Mouse (Mus musculus) neural tube, embryonic 13.5 days (tissue): ENCODE measurements around the gene Mettl16. TPM values are rescaled to one million over a fixed set of nuclear protein-coding genes. Genes with fewer than 3 reads are reported as not detected.

Experiments
- ATAC-seq: fragments of 200-750 bp; cut with Nextera tagmentation; 2 replicates; pipeline ENCODE4 v1.8.0; 2017; ENCODE audit warnings: low read depth, mild to moderate bottlenecking, moderate TSS enrichment, moderate library complexity
- H3K27ac ChIP-seq: fragments of 300-500 bp; sonication (generic); replicated peaks from 2 replicates; pipeline ENCODE4 v1.5.1; 2015; ENCODE audit warnings: moderate library complexity, mild to moderate bottlenecking, inconsistent platforms
- H3K27me3 ChIP-seq: fragments of 300-500 bp; sonication (generic); 2 replicates; pipeline ENCODE4 v1.6.1; 2015; ENCODE audit warnings: mild to moderate bottlenecking, inconsistent platforms
- H3K36me3 ChIP-seq: fragments of 300-500 bp; sonication (generic); 2 replicates; pipeline ENCODE4 v1.6.1; 2015; ENCODE audit warnings: mild to moderate bottlenecking, inconsistent platforms
- H3K4me1 ChIP-seq: fragments of 300-500 bp; sonication (generic); replicated peaks from 2 replicates; pipeline ENCODE4 v1.6.1; 2015; ENCODE audit warnings: inconsistent platforms
- H3K4me2 ChIP-seq: fragments of 300-500 bp; sonication (generic); 2 replicates; pipeline ENCODE4 v1.6.1; 2015; ENCODE audit warnings: inconsistent platforms, mild to moderate bottlenecking, moderate library complexity
- H3K4me3 ChIP-seq: fragments of 300-500 bp; sonication (generic); 2 replicates; pipeline ENCODE4 v1.5.1; 2015; ENCODE audit warnings: mild to moderate bottlenecking, inconsistent platforms
- H3K9ac ChIP-seq: fragments of 300-500 bp; sonication (generic); 2 replicates; pipeline ENCODE4 v1.6.1; 2015; ENCODE audit warnings: moderate library complexity, mild to moderate bottlenecking, inconsistent platforms
- H3K9me3 ChIP-seq: fragments of 300-500 bp; sonication (generic); 2 replicates; pipeline ENCODE4 v1.6.1; 2016; ENCODE audit warnings: inconsistent platforms
- WGBS: fragments of 180-500 bp; shearing (Covaris S2); methylation state at CpG from one replicate; pipeline ENCODE4 v1.1.7; 2015; 5-methylcytosine and 5-hydroxymethylcytosine counted together
- microRNA-seq: library from miRNA; unstranded; fragments of <30 nt; microRNA quantifications from one replicate; pipeline ENCODE4, GENCODE M21; 2016
- polyA plus RNA-seq: library from polyadenylated mRNA; unstranded; fragments of >200 nt; fragmentation: Nextera tagmentation; extraction: Ambion mirVana; gene quantifications from 2 replicates; pipeline ENCODE4 v1.2.1, GENCODE M21; 2015

The Mettl16 gene
- polyA plus RNA-seq, 1 experiment from 2014 or later = 40.2 TPM

DNA sequence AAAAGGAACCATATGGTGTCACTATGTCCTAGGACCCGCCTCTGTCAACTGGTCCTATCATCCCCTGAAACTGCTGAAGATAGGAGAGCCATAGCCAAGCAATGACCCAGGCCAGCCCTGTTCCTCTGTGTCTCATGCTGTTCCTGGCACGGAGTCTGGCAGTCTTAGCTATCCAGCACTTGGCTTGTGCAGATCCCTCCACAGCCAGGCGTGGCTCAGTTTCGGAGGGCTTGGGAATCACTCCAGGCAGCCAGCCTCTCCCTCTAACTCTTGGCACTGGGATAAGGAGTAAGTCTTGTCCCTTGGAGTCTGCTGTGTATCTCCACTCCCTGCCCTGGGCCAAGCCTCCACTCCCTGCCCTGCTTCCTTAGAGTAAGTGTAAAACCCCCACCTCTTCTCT is 96.0 kb downstream of the Mettl16 start:
- H3K4me1 ChIP-seq = peaks cover 30% of the 10 kb centered on the region
- no peak for ATAC-seq
- 87% methylated on average over 4 of the region's 4 CpGs for WGBS
- no peak overlapping the region for H3K4me2 ChIP-seq
- peaks cover 51% of the 10 kb centered on the region for H3K36me3 ChIP-seq
- H3K27me3 ChIP-seq = no peaks in the 10 kb centered on the region
- H3K4me3 ChIP-seq = no peak overlapping the region
- no peaks in the 10 kb centered on the region for H3K9me3 ChIP-seq
- H3K27ac ChIP-seq = no peak overlapping the region
- no peak overlapping the region for H3K9ac ChIP-seq

- Histone ChIP-seq H3K9ac (no peak overlapping the region), H3K4me3 (no peak overlapping the region), H3K4me2 (no peak overlapping the region), H3K27ac (no peak overlapping the region), H3K4me1 (peaks cover 36% of the 10 kb centered on the region), H3K9me3 (no peaks in the 10 kb centered on the region), H3K36me3 (peaks cover 51% of the 10 kb centered on the region), H3K27me3 (no peaks in the 10 kb centered on the region)
- no peak for ATAC-seq
- WGBS = 92% methylated on average over 2 of the region's 2 CpGs
Measured at GRCm38 (mm10) chr11:74867181-74867580, 96.6 kb downstream of the Mettl16 start.

DNA sequence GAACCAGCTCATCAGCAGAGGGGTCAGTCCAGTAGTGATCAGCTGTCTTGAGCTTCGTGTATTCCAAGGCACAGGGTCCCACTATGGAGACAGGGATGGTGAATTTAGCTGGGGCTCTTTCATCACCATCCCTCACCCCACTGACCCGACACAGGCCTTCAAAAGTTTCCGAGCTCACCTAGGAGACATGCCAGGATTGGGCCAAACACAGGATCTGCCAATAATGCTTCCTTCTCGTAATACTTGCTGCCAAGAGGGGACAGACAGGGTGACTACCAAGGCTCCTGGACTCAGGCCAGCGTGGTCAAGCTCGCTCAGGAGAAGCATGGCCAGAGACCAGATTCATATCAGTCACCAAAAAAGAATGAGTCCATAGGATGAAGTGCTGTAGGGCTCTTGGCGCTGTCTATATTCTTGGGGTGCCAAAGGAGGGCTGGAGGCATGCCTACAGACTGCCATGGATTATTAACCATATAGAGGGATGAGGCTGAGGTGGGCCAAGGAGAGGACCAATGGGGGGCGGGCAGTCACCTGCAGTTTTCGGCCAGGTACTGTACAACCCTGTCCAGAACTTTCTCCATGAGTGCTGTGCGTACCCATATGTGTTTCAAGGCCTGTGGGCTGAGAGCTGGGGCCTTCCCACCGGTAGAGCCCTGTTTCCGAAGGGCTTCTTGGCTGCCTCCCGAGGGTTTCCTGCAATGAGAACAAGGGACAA is 97.6 kb downstream of the Mettl16 start:
- ATAC-seq = no peak
- no peak overlapping the region for H3K4me3 ChIP-seq
- WGBS = 88% methylated on average over 13 of the region's 13 CpGs
- H3K27ac ChIP-seq = peak overlapping the region; percentile 88; the same call in 1 of the 2 replicates
- no peaks in the 10 kb centered on the region for H3K27me3 ChIP-seq
- H3K4me1 ChIP-seq = peaks cover 37% of the 10 kb centered on the region
- H3K9me3 ChIP-seq = no peaks in the 10 kb centered on the region
- no peak overlapping the region for H3K4me2 ChIP-seq
- H3K36me3 ChIP-seq = peaks cover 43% of the 10 kb centered on the region
- no peak overlapping the region for H3K9ac ChIP-seq

DNA sequence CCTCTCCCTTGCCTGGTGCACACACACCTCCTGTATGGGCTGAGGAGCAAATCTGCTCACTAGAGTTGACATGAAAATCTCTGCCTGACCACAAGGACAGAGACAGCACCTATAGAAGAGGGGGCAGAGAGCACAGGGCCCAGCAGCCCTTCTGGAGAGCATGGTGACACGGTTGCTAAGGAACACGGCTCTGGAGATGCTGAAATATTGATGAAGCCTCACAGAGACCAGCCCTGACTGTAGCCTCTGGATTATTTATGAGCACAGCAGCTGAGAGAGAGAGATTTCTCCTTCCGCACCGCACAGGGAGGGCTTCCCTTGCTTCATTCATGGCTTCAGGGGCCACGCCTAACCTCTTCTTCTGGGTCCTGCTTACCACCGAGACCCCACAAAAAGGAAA is 99.0 kb downstream of the Mettl16 start:
- Histone ChIP-seq H3K27ac (peak overlapping the region; percentile 88), H3K4me1 (peaks cover 42% of the 10 kb centered on the region), H3K36me3 (peaks cover 35% of the 10 kb centered on the region), H3K4me3 (no peak overlapping the region), H3K27me3 (no peaks in the 10 kb centered on the region), H3K9ac (no peak overlapping the region; the same call in 1 of the 2 replicates), H3K9me3 (no peaks in the 10 kb centered on the region), H3K4me2 (peak overlapping the region; percentile 26)
- peak; percentile 49; the same call in 1 of the 2 replicates for ATAC-seq
- WGBS = 48% methylated on average over 6 of the region's 6 CpGs

DNA sequence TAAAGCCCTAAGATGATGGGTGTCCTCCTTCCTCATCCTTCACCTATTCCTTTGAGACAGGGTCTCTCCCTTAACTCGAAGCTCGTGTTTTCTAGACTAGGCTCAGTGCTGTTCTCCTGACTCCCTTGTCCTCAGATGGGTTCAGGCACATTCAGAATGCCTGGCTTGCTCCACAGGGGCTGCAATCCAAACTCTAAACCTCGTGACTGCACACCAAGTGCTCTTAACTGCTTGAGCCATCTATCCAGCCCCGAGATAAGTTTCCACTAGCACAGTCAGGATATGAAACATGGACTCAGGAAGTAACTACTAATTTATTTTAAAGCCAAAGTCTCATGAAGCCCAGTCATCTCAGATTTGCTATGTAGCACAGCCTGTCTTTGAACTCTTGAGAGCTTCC is 99.9 kb downstream of the Mettl16 start:
- Histone ChIP-seq H3K27me3 (no peaks in the 10 kb centered on the region), H3K9ac (no peak overlapping the region), H3K4me3 (no peak overlapping the region), H3K36me3 (peaks cover 25% of the 10 kb centered on the region), H3K9me3 (no peaks in the 10 kb centered on the region), H3K4me1 (peaks cover 50% of the 10 kb centered on the region), H3K27ac (peak overlapping the region; percentile 88), H3K4me2 (peak overlapping the region; percentile 26)
- no peak for ATAC-seq
- 70% methylated on average over 4 of the region's 4 CpGs for WGBS

- peaks cover 55% of the 10 kb centered on the region for H3K4me1 ChIP-seq
- H3K4me3 ChIP-seq = no peak overlapping the region
- H3K27me3 ChIP-seq = no peaks in the 10 kb centered on the region
- peak overlapping the region; percentile 14; the same call in 1 of the 2 replicates for H3K9ac ChIP-seq
- 19% methylated on average over 12 of the region's 12 CpGs for WGBS
- H3K27ac ChIP-seq = peak overlapping the region; percentile 88
- H3K9me3 ChIP-seq = no peaks in the 10 kb centered on the region
- peaks cover 24% of the 10 kb centered on the region for H3K36me3 ChIP-seq
- peak; percentile 32 for ATAC-seq
- H3K4me2 ChIP-seq = peak overlapping the region; percentile 26
Measured at GRCm38 (mm10) chr11:74870991-74871622, 100.5 kb downstream of the Mettl16 start.

DNA sequence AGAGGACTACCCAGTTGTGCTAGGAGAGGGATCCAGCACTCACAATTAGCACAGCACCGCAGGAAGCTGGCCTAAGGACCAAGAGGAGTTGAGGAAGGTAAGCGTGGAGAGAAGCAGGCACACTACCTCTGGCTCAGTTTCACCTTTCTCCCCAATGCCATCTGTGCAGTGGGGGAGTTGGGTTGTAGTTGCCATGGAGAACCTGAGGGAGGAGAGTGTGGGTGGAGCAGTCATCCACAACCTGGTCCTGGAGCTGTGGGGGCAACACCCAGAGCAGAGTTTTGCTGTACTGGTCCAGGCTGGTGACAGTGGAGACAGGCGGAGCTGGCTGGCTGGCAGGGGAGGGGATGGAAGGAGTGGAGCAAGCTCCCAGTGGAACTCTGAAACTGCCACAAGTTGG is 104.0 kb downstream of the Mettl16 start:
- no peak overlapping the region for H3K27ac ChIP-seq
- no peaks in the 10 kb centered on the region for H3K9me3 ChIP-seq
- H3K9ac ChIP-seq = no peak overlapping the region
- peaks cover 63% of the 10 kb centered on the region for H3K4me1 ChIP-seq
- no peak for ATAC-seq
- 61% methylated on average over 3 of the region's 3 CpGs for WGBS
- no peak overlapping the region for H3K4me3 ChIP-seq
- no peaks in the 10 kb centered on the region for H3K36me3 ChIP-seq
- H3K4me2 ChIP-seq = no peak overlapping the region
- H3K27me3 ChIP-seq = no peaks in the 10 kb centered on the region

- Histone ChIP-seq H3K4me3 (0 out of 2 replicates have a peak overlapping the region, but pooled peaks have one; percentile 0), H3K9ac (peak overlapping the region; percentile 39; the same call in 1 of the 2 replicates), H3K9me3 (no peaks in the 10 kb centered on the region), H3K36me3 (no peaks in the 10 kb centered on the region), H3K27ac (peak overlapping the region; percentile 82), H3K4me1 (peaks cover 51% of the 10 kb centered on the region), H3K27me3 (no peaks in the 10 kb centered on the region), H3K4me2 (peak overlapping the region; percentile 32)
- WGBS = under 1% methylated on average over 9 of the region's 9 CpGs
- ATAC-seq = peak; percentile 94
Measured at GRCm38 (mm10) chr11:74876801-74877200, 106.2 kb downstream of the Mettl16 start.

Small RNA genes within 50 kb of the gene (microRNA-seq; reads per million reads assigned to microRNA genes)
- gene Mir6926 = not detected

Other genes with a start within 250 kb of the Mettl16 start
- 10.9 and 11.5 TPM in 2 replicates for gene Rap1gap2, start 159.9 kb upstream of the Mettl16 start, polyA plus RNA-seq
- 1.9 and 2.1 TPM in 2 replicates for gene Ccdc92b, start 151.2 kb upstream of the Mettl16 start, polyA plus RNA-seq
- 16.3 and 16.9 TPM in 2 replicates for gene Cluh, start 121.3 kb upstream of the Mettl16 start, polyA plus RNA-seq
- 60.9 and 74.4 TPM in 2 replicates for gene Pafah1b1, start 46.2 kb upstream of the Mettl16 start, polyA plus RNA-seq
- gene Mnt, start 60.1 kb downstream of the Mettl16 start, polyA plus RNA-seq = 8.4 and 8.9 TPM in 2 replicates
- gene Sgsm2, start 126.2 kb downstream of the Mettl16 start, polyA plus RNA-seq = 17.1 and 19.7 TPM in 2 replicates
- gene Tsr1, start 127.2 kb downstream of the Mettl16 start, polyA plus RNA-seq = 30.2 and 31.9 TPM in 2 replicates
- gene Smg6, start 155.0 kb downstream of the Mettl16 start, polyA plus RNA-seq = 17.4 and 19.1 TPM in 2 replicates
- 34.9 and 36.5 TPM in 2 replicates for gene Srr, start 155.1 kb downstream of the Mettl16 start, polyA plus RNA-seq